Mouse (Mus musculus) left cerebral cortex, adult 8-10 months (tissue): ENCODE results near the gene Tmem131. TPM values are rescaled to one million over a fixed set of nuclear protein-coding genes. Genes with fewer than 3 reads are reported as not detected.
"Not testable (repeated sequence)": the region's sequence is repeated elsewhere in the genome, so short reads cannot be mapped to it uniquely, and the experiment has no call there.

Source experiments
- DNase-seq, 2 experiments: peaks; one replicate each; pipeline ENCODE4 v3.0.0; 2022; ENCODE audit warnings: low spot score in 2 of 2
- total RNA-seq, 4 experiments: library from RNA; stranded (reverse); gene quantifications; 2 replicates each; pipeline ENCODE4 v1.2.4; 2022

The Tmem131 gene
- total RNA-seq, 4 experiments from 2014 or later: 45.8 to 54.3 (median 53.0) TPM

DNA sequence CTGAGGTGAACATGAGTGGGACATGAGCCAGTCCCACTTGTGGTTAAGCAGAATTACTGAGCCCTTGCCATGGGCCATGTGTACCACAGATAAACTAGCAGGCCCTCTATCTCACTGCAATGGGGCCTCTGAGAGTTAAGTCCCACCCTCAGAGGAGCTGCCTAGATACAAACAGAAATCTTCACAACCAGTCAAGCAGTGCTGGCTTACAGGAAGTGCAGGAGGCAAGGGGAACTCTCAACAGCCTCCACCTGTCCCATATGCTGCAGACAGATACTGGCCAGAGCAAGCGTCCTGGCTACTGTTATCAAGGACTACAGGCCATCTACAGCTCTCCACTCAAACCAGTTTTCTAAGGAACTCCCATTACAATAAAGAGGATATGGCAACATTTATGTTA lies 23.7 kb downstream of the Tmem131 start:
- DNase-seq: no peak

DNA sequence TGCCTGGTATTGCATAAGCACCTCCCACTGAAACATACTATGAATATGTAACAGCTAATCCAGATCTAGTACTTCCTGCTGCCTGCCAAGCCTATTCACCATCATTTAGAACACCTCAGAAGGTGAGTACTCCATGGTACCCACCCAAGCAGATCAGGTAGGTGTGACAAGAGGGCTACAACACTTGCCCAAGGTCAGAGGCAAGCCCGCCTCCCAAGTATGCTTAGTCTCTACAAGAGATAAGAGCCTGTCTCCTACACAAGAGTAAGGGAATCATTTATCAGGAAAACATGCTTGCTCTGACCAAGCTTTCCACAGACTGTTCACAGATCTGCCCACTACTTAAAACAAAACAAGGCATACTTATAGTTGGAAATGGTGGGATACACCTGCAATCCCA lies 26.0 kb downstream of the Tmem131 start:
- no peak for DNase-seq

DNA sequence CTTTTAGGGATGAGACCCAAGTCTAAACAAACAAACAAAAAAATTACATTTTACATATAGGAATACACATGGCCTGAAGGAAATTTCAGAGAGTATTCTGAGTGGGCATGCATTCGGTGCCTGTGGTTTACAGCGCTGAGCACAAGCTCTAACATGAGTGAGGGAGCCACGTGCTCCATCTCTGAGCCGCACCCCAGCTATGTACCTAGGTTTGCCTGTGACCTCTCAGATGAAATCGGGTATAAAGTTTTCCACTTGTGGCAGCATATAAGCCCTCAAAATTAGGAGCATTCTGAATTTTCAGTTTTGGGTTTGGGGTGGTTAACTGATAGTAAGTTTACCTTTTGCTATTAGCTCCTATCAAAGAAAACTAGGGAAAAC lies 28.3 kb downstream of the Tmem131 start:
- DNase-seq: no peak

DNA sequence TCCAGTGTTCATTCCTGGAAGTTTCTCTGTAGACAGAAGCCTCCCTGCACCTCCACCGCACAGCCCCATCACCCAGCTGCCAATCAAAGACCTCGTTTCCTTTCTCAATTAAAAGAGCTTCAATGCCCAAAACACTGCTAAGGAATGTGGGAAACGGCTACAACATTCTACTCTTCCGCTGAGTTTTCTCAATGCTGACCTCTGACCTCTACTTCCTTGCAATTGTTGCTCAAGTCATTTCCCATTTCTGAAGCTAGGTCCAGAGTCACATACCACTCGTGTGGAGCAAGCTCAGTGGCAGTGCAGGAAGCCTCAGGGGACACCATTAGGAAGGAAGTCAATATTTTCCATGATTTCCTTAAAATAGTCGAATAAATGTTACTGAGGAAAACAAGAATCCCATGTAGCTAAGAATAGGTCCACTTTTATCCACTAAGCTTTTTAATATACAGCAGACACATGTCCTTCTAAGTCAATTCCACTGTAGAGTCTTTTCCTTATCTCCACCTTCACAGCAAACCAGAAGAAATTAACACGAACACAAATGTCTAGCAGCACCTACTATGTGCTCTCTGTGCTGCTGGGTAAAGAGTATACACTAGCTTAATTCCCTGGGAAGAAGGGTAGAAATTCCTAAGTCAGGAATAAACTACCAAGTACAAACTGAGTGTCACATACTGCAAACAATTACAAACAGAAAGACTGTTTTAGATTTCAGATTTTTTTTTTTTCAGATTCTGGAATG lies 28.8 kb downstream of the Tmem131 start:
- no peak for DNase-seq

DNA sequence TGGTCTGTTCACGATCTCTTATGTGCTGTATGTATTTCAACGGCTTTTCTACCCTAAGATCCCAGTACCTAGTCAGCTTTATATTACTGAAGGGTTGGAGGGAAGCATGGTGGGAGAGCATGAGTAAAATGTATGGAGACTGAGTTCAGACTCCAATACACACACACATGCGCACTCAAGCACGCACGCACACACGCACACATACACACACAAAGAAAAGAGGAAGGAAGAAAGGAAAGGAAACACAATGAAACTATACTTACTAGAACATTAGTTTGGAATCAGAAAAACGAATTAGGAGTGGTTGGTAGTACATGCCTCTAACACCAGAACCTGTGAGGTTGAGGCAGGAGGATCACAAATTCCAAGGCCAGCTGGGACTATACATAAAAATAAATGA lies 29.7 kb downstream of the Tmem131 start:
- no peak for DNase-seq

DNA sequence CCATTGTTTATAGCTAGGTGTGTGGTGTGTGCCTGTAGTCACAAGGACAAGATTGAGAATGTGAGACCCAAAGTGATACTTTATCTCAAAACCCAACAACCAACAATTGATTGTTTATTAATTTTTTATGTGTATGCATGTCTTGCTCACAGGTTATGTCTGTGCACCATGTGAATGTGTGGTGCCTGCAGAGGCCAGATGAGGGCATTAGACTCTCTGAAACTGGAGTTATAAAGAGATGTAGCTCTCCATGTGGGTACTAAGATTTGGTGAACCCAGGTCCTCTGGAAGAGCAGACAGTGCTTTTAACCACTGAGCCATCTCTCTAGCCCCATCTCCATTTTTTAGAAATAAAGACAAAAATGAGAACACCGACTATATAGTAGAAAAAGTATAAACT lies 31.2 kb downstream of the Tmem131 start:
- DNase-seq: no peak

DNA sequence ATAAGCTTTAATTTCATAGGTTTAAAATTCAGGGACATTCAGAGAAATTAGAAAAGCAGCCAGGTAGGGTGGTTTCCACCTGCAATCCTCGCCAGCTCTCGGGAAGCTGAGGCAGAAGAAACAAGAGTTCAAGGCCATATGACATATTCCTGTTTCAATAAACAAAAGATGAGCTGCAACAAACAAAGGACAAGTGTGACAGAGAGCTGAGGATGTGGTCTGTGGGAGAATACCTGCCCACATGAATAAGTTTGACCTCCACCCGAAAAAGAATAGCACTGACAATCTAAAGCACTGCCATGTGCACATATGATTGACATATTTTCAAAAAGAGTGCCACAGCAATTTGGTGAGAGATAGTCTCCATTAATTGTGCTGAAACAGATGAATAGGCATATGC lies 31.9 kb downstream of the Tmem131 start:
- DNase-seq: no peak

DNA sequence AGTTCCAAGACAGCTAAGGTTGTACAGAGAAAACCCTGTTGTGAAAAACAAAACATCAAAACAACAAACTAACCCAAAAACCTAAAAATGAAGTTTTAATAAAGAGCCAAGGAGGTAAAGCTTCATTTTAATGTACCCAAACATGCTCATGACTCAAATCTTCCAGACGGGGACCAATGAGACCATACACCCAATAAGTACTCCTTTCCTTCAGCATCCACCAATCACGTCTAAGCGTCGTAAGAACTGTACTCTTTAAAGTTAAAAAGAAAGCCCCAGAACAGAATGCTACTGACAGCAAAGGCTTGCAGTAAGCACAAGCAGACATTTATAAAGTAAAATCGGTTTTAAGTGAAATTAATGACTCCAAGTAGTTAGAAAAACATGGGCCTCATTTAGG lies 33.1 kb downstream of the Tmem131 start:
- DNase-seq: no peak

DNA sequence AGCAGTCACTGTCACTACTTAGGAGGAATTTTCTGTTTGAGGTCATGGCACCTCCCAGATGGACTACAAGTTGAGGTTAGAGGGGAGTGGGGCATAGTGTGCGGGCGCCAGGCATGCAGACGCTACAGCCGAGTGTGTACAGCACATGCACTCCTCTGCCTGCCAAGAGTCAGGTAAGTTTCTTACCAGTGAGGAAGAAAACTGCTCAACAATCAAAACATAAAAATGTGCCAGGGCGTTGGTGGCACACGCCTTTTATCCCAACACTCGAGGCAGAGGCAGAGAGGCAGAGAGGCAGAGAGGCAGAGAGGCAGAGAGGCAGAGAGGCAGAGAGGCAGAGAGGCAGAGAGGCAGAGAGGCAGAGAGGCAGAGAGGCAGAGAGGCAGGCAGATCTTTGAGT lies 33.5 kb downstream of the Tmem131 start:
- DNase-seq: not testable (repeated sequence)

DNA sequence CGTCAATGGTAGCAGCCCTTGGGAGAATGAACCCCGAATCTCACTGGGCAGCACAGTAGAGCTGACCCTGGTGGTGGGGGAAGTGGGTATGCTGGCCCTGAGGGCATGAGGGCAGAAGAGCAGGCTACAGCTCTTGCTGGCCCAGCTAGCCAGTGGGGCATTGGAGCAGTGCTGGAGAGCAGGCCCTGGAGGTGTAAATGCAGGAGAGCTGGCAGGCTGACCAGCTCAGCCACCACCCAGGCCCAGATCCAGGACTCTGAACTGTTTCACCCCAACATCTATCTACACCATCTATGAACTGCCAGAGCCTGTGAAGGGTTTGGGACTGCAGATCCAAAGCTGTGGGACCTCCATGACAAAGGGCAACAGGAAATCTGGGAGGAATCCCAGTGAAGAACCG lies 38.2 kb downstream of the Tmem131 start:
- no peak for DNase-seq

DNA sequence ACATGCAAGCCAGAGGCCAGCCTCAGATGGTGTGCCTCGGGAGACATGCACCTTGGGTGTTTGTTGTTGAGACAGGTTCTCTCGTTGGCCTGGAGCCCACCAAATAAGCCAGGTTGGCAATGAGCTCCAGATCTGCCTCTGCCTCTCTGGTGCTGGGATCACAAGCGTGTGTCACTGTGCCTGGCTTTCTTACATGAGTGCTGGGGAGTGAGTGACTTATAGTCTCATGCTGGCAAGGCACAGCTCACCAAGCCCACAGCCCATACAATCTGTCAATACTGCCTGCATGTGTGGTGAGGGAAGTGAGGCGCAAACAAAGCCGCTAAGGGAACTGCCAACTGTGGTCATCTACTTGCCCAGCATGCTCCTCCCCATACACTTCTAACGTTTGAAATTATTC lies 39.0 kb downstream of the Tmem131 start:
- no peak for DNase-seq

DNA sequence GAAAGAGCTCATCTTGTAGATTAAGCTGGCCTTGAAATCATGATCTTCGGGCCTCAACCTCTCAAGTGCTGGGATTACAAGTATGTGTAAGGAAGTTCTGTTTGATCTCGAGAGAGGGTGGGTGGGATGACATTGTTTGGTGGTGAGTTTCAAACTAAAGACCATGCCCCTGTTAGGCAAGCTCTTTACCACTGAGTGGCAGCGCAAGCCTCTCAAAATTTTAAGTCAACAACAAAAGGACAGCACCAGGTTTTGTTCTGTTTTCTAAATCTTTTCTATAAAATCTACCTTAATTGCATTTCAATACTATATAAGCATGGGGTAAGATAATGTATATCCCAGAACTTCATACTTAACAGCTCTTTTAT lies 39.4 kb downstream of the Tmem131 start:
- no peak for DNase-seq

DNA sequence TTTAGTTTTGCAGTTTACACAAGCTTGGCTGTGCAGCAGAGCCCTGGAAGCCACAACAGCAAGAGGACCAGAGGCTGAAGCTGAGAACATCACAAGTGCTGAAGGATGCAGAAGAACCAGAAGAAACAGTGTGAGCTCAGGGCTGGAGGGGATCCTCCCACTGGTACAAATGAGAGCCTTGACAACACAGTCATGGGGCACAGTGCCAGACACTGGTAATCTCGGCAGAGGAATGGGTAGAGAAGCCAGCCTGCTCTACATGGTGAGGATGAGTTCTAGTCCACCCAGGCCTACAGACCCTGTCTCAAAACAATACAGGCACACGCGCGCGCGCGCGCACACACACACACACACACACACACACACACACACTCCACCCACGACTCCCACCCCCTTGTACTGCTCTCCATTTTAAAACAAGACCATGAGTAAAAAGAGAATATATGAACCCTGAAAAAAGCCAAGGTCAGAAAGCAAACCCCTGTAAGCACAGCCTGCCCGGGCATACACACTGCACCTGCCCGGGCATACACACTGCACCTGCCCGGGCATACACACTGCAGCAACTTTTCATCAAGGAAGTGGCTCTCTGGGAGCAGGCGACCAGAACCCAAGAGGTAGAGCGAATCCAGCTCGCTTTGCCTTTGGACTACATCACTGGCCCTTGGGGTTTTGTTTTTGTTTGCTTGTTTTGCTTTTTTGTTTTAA lies 39.9 kb downstream of the Tmem131 start:
- no peak for DNase-seq

DNA sequence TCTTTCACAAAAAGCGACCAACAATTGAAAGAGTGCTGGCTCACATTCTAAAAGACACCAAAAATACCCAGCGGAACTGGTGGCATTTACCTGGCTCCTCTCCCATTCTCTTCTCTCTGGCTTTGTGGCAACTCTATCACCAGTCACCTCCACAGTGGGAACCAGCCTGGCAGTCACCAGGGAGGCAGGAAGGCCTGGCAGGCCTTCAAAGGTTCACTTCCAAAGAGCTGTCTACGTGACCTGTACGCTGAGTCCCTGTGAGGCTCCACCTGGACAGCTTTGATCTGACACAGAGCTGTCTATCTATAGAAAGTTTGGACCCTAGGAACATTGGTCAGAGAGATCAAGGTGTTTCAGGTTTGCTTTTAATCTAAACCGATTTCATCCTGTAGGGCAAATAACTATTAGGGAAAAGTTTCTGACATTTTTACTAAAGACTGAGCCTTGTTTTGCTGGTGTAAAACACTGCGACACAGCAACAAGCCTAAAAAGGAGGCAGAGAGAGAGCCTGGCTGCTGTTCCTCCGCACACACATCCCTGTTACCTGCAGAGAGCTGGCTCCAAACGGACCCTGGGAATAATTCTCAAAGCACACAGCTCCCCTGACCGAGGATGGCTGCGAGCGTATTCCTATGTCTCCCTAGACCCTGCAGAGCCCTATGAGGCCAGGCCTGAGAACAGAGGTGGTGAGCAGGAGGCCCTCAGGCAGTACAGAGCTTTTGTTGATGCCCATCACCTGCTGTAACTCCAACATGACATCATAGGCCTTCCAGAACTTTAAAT lies 40.7 kb downstream of the Tmem131 start:
- no peak for DNase-seq

DNA sequence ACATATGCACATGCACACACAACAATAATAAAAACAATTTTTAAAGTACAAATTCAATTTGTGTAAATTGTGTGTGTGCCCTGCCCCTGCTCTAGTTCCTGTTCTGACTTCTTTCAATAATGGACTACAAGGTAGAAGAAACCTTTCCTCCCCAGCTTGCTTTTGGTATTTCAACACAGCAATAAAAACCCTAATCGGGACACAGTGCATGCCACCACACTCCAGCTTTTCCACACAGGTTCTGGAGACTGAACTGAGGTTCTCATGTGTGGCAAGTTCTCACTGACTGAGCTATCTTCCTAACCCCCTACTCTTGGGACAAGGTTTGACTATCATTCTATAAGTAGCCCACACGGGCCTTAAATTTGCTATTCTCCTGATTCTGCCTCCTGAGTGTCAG lies 43.8 kb downstream of the Tmem131 start:
- DNase-seq: no peak

DNA sequence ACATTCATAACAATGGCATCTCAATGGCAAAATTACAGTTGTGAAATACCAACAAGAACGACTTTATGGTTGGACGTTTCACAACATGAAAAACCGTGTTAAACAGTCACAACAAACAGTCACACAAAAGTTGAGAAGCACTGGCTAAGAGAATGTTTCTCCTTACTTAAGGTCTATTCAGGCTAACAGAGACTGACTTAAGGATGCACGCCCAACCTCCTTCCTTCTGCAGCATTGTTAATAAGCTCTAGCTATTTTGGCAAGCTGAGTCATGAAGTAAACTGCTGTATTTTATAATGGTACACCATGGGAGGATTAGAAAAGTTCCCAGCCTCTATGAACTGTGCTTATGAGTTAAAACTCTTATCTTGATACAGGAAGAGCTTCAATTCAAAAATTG lies 47.0 kb downstream of the Tmem131 start:
- no peak for DNase-seq

DNA sequence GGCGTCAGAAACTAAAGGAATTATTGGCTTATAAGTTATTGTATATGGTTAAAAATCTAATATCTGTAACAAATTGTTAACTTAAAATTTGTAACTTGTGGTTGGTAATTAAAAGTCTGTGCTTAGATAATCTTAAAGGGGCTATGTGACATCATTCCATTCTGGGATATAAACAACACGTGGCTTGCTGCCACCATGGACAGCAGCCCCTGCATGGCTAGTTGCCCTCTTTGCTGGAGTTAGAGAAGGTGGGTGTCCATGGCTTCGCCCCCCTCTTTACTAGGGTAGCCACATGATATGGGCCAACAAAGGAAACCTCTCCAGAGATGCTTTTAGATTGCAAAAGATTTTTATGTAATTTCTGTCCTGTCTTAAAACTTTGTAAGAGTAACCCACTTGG lies 48.0 kb downstream of the Tmem131 start:
- DNase-seq: no peak

DNA sequence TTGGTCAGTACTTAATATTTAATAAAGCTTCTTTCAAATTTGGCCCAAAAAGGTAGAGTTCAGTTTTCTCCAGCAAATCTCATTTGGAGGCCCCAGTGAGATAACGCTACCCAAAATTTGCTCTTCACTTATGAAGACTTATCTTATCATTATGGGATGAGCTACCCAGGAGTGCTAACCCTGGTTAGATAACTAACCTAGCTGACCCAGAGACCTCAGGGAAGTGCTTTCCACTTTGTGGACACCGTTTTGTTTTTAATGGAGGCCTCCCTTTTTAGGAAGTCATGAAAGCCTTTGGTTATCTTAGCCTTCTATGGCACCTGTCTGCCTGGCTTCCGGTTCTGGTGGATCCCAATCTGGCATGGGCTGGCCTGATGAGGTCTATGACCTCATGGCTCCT lies 49.3 kb downstream of the Tmem131 start:
- no peak for DNase-seq

DNA sequence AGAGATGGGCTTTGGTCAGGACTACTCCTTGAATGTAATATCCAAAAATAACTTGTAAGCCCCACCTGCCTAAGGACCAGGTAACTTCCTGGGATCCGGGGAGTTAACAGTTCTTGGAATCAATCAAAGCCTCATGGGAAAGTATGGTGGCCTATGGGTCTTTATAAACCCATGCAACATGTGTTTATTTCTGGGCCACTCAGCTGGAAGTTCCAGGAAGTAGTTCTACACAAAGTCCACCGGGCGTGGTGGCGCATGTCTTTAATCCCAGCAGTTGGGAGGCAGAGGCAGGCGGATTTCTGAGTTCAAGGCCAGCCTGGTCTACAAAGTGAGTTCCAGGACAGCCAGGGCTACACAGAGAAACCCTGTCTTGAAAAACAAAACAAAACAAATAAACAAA lies 49.7 kb downstream of the Tmem131 start:
- DNase-seq: not testable (repeated sequence)

DNA sequence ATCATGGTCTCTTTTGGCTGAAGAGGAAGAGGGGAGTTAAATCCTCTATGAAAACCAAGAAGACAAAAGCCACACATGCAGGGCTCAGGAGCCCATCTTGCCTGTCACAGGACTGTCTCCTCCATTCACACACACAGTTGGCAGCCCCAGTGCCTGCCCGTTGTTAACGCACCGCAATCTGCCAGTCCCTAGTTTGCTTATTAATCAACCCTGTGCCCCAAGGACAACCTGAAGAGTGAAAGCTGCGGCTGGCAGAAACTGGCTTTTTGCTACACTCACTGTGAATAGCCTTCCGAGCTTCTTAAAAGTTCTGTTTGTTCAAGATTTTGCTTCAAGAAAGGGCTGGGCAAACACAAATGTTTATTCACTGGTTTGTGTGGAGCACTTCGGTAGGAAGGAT lies 50.3 kb downstream of the Tmem131 start:
- DNase-seq: no peak

DNA sequence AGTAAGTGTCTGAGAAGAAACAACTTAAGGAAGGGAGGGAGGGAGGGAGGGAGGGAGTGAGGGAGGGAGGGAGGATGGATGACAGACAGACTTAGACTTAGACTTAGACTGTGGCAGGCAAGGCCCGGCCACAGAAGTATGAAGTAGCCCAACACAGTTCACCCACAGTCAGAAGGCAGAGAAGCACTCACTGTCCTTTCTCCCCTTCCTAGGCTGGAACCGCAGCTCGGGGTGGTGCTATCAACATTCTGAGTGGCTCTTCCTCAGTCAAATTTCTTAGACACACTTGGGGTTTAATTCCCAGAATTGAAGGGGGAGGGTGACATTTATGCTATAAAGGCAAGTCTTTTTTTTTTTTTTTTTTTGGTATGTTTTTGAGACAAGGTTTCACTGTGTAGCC lies 51.0 kb downstream of the Tmem131 start:
- no peak for DNase-seq

DNA sequence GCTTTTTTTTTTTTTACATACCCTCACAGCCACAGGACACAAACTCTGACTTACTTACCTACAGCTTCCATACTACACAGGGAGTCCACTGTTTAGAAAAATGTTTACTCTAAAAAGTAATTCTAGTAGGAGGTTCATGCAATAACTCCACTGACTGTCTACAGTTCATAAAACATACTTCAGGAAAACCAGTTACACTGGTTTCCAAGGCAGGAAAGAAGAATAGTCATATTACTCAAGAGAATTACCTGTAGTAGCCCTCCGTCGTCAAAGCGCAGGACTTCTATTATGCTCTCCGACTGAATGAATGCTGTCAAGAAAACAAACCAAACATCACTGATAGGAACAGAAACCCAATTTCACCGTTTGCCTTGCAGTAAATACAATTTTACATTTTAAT lies 54.5 kb downstream of the Tmem131 start:
- no peak for DNase-seq

DNA sequence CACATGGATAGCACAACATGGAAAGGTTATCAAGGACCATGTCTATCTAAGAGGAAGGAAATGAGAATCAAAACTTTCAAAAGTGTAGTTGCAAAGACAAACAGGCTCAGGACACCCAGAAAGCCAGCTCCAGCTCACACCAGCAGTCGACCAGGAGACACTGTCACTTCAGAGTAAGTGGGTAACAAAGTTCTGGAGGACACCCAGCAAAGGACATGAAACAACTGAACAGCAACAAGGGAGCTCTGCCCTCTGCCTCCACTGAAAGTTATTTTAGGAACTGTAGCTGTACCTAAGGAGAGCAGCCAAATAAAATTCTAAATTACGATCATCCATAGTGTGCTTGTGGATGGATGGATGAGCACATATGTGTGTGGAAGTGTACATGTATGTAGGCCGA lies 56.3 kb downstream of the Tmem131 start:
- DNase-seq: no peak
